Mouse (Mus musculus): ENCODE data around the gene Esd. TPM values are rescaled to one million over a fixed set of nuclear protein-coding genes. Genes with fewer than 3 reads are reported as not detected.

The Esd gene
- 58.1 to 62.4 TPM (median 58.9 TPM) in 4 replicates for total RNA-seq (2023)

GRCm38 (mm10) chr14:74732079-74732783 is at the start of gene Esd:
Gene Esd (plus strand): TSS chr14:74732297.

Other genes starting within 250 kb of the Esd start
- gene Htr2a, start 91.5 kb upstream of the Esd start, total RNA-seq (2023): not detected in 4 replicates
- gene Lrch1, start 215.6 kb downstream of the Esd start, total RNA-seq (2023): 94.6 to 132 TPM (median 111 TPM) in 4 replicates